8 mouse cellular contexts compared by ENCODE assay signal in the genomic region with DNA sequence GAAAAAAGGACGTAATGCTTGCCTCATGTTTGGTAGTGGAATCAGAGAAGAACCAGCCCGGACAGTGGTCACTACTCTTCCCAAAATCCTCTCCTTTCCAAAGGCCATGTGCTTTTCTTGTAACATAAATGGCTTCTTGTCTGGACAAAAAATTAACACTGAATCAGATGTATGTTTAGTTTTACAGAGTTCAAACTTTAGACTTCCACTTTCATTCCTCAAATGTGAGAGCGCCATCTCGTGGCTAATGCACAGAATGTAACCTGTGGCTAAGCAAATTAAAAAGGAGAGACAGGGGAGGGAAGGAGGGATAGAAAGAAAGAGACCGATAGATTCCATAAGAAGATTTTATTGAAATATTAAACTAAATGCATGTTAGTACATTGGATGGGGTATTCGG. TPM values are rescaled to one million over a fixed set of nuclear protein-coding genes. Genes with fewer than 3 reads are reported as not detected.
DNase-seq lines count a peak whose midpoint lies in the region; ATAC-seq lines count a peak whose summit lies in the region.

No protein-coding gene starts in this region.

- H3K4me2 ChIP-seq in forebrain, embryonic 16.5 days (ENCODE audit: low read length): peak overlapping the region; percentile 44

- peaks cover 16% of the 10 kb centered on the region for H3K4me1 ChIP-seq in forebrain, embryonic 16.5 days (replicated peaks; ENCODE audit: control insufficient read depth, insufficient read depth, low read length)

- no peaks in the 10 kb centered on the region for H3K9me3 ChIP-seq in forebrain, embryonic 16.5 days (ENCODE audit: control insufficient read depth, low read length)

- ATAC-seq in cerebellum, adult (ENCODE audit: insufficient number of reproducible peaks, low FRiP score, low TSS enrichment): no peak
- peak; percentile 61 for ATAC-seq in forebrain, embryonic 16.5 days

- no peak overlapping the region for H3K4me3 ChIP-seq in forebrain, embryonic 16.5 days (replicated peaks; ENCODE audit: low read length)

- H3K27ac ChIP-seq in forebrain, embryonic 16.5 days (ENCODE audit: low read length): no peak overlapping the region

- peak; percentile 10 for DNase-seq in cerebellum, adult 8-10 months
- DNase-seq in urinary bladder, postnatal 14 days (ENCODE audit: low spot score): peak; percentile 60
- DNase-seq in urinary bladder, adult 2 months (ENCODE audit: low spot score): no peak
- DNase-seq in layer of hippocampus, adult 8-10 months (ENCODE audit: low spot score in 2 of 2): peak; percentile 33 to 54
- peak; percentile 35 for DNase-seq in lung, postnatal 25 days (ENCODE audit: low spot score)
- peak; percentile 53 for DNase-seq in retina, postnatal 7 days (ENCODE audit: low read depth, low spot score)

- H3K9ac ChIP-seq in forebrain, embryonic 16.5 days (replicated peaks; ENCODE audit: low read depth, low read length): no peak overlapping the region

- H3K27me3 ChIP-seq in forebrain, embryonic 16.5 days (replicated peaks; ENCODE audit: control insufficient read depth, insufficient read depth, low read length): no peaks in the 10 kb centered on the region

- no peaks in the 10 kb centered on the region for H3K36me3 ChIP-seq in forebrain, embryonic 16.5 days (ENCODE audit: control insufficient read depth, insufficient read depth)

- 38% methylated on average over 6 of the region's 6 CpGs for WGBS in forebrain, embryonic 16.5 days

RNA-seq across cellular contexts. Expression of gene 0610040J01Rik, which starts 45.4 kb away (rescaled TPM):
- polyA plus RNA-seq in urinary bladder, adult 2 months (2012; rRNA removed): 16.1 and 17.0 TPM in 2 replicates
- polyA plus RNA-seq in forebrain, embryonic 16.5 days (2015; fragmentation: Nextera tagmentation; extraction: Ambion mirVana): 4.6 and 5.1 TPM in 2 replicates
- 1 to 10 TPM; 3.5 to 5.6 (median 4.5) TPM for total RNA-seq in layer of hippocampus, adult 8-10 months (2022)
